Mouse (Mus musculus): Measurements from ENCODE around the gene Ripply3.

- TF ChIP-seq CTCF (IDR thresholded peaks at IDR 0.05): no peak
- TF ChIP-seq EP300 (IDR thresholded peaks at IDR 0.05): no peak
These were observed 16.3 kb upstream of the Ripply3 start for GRCm38 (mm10) chr16:94311931-94312330.

Data from lung, postnatal 0 days (tissue).